Mouse (Mus musculus): ENCODE measurements at regions not wholly inside any gene's neighbourhood (a gene's known extent, or its start where the extent isn't known, plus 50 kb on each side); places are given as distances from the start of the nearest gene placed in this dataset.

GRCm38 (mm10) chr1:10794074-10794783 lies 619.7 kb upstream of the A830018L16Rik start:
- TF ChIP-seq CTCF (IDR thresholded peaks at IDR 0.05), result no peak
- no peak for TF ChIP-seq EP300 (IDR thresholded peaks at IDR 0.05)

Measured in lung, postnatal 0 days (tissue).